Mouse (Mus musculus) bone marrow macrophage, adult 2 months (primary cell): ENCODE data around the gene Dusp6.

ENCODE experiments used
- CTCF ChIP-seq: IDR thresholded peaks from 2 replicates; pipeline ENCODE4 v1.5.1; 2012; ENCODE audit warnings: low read depth, mild to moderate bottlenecking, low read length, moderate library complexity
- POLR2A ChIP-seq: IDR thresholded peaks from 2 replicates; pipeline ENCODE4 v1.6.1; 2012; ENCODE audit warnings: mild to moderate bottlenecking, low read depth, low read length, borderline replicate concordance

GRCm38 (mm10) chr10:99261151-99261635 lies 1.8 kb upstream of the Dusp6 start:
- peak; percentile 52; the same call in 1 of the 2 replicates for TF ChIP-seq POLR2A
- TF ChIP-seq CTCF = no peak
